Mouse (Mus musculus) kidney, adult 8-10 months (tissue): ENCODE data around the gene Phf21a.
A peak's percentile ranks its signal among the peaks of the same experiment; 100 is the strongest.

Experiments used
- DNase-seq, 2 experiments: peaks; one replicate each; pipeline ENCODE4 v3.0.0; 2022

The Phf21a gene

DNA sequence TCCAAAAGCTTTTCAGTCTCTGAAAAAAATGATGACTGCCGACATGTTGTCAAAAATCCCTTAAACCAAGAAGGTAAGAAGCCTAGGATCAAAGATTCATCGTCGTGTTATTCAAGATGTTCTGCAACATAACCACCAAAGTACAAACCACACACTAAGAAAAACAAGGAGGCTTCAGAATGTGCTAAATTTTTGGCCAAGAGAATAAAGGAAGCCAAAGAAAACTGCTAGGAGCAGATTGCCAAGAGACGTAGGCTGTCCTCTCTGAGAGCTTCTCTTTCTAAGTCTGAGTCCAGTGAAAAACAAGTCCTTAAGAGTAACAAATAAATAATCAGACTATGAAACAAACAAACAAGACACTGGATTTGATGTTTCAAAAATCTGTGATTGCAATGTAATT is 219.6 kb downstream of the Phf21a start:
- no peak for DNase-seq

DNA sequence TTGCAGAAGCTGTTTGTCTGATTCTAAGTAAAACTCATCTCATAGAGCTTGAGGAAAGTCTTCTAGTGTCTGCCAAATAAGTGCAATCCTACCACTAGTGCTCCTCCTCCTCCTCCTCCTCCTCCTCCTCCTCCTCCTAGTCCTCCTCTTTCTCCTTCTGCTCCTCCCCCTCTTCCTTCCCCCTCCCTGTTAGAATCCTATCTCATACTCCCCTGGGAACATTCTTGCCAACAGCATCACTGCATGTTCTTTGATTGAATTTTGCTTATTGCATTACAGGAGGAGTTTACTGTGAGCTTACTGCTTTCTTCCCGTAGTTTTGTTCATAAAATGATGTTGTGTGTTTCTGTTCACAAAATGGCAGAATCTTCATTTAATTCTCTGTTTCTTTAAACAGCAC is 221.1 kb downstream of the Phf21a start:
- no peak for DNase-seq

DNA sequence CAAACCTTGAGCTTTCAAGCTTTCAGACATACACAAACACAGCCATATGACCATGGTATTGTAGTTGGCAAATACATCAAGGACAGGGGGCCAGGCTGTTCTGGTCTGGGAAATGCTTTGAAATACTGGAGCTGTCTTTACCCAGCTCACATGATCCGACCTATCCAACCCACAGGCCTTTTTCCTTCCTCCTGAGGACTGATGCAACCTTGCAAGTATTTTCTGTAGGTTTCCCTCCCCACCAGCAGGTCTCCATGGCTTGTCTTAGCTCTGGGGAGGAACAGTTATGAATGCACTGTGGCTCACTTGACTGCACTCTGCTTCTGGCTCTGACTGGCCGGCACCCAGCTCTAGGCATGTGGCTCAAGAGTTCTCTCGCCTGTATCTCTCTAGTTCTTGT is 223.7 kb downstream of the Phf21a start:
- no peak for DNase-seq

DNA sequence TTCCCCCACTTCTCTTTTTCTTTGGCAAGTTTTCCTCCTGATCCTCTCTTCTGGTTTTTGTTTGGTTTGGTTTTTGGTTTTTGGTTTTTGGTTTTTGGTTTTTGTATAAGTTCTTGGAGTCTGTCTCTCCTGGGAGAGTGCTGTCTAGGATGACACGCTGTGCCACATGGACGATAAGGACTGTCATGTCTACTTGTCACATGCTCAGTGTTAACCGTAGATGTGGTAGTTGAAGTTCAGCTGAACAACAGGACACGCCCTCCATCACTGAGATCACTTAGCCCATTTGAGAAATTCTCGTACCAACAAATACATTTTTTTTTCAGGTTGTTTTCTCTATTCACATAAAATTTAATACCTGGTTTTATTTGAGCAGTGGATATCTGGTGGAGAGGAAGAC is 224.3 kb downstream of the Phf21a start:
- no peak for DNase-seq

DNA sequence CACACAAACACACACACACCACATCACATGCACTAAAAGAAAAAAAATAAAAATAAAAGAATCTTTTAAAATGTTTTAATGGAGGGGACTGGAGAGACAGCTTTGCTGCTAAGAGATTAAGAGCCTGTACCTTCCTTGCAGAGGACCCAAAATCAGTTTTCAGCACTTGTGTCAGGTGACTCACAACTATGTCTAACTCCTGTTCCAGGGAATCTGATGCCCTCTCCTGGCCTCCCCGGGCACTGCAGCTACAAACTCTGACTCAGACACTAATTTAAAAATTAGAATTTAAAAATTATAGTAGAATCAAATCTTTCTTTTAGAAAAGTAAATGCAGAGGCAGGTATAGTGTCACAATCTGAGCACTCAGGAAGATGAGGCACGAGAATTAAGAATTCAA is 229.8 kb downstream of the Phf21a start:
- peak in 1 of 2 experiments; percentile 31 for DNase-seq

DNA sequence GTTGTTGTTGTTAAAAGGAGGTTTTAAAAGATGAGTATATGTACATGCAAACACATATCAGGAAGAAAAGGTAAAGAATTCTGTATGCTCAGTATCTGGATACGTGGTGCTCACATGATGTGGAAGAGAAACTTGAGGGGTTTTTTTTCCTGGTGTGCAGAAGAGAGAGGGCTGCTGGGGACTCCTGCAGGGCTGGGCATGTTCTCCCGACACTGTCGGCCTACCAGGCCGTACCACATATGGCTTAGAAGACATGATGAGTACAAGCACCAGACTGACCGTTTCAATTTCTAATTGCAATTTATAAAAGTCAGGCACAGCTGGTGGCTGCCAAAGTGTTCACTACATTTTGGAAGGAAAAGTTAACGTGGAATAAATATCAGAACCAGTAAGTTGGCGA is 232.8 kb downstream of the Phf21a start:
- no peak for DNase-seq

DNA sequence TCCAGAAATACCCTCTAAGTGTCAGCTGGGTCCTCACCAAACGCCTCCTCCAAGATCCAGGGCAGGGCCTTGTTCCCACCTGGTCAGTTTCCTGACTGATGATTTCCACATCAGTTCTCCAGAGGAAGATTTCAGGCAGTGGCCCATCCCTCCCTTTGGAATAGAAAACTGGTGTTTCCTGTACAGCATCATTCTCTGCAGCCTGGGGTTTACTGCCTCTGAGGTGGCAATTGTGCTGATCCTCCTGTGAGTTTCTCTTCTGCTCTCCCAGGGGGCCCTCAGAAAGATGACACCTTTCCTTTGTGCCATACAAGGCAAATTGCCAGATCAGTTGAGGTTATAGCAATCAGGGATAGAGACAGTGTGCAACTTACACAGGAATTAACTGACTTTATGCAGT is 233.3 kb downstream of the Phf21a start:
- DNase-seq, result no peak

DNA sequence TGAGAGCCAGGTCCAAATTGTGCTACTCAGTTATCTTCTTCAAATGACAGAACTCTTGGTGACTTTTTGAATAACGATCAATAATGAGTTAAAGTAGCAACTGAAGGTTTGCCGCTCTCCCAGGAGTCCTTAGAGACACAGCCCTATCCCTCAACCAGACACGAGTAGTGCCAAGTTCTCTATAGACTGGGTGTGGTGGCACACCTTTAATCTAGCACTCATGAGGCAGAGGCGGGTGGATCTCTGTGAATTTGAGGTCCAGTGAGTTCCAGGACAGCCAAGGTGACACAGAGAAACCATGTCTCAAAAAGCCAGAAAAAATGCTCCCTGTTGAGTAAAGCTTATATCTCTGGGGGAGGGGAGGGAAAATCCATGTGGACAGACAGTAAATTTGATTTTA is 234.7 kb downstream of the Phf21a start:
- DNase-seq, result no peak

DNA sequence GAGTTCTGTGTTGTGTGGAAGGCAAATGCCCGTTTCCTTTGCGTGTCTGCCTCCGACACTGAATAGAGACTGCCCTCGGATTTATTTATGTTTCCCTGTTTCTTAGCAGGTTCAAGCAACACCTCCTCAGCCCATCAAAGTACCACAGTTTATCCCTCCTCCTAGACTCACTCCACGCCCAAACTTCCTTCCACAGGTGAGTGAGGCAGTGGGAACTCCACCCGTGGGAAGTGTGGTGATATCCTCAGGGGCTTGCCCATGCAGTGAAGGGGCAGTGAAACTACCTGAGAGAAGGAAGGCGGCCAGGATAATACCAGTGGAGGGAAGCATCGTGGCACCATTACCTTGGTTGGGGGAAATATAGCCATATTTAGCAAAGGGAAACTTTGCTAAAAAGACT is 235.3 kb downstream of the Phf21a start:
- DNase-seq, result no peak

DNA sequence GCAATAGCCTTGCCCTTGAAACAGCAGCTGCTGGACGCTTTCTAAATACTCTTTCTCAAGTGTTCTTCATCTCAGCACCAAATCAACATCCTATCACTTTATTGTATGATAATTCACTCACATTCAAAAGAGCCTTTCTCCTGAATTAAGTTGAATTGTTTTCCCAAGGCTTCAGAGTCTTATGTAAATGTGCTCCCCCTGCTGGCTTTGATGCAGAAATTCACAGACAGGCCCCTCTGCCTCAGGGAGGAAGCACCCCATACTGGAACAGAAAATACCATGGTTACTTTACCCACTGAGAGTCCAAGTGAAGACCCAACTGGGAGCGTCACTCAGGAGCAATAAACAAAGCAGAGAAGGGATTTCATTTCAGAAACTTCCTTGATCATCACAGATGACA is 237.9 kb downstream of the Phf21a start:
- DNase-seq, result peak in 1 of 2 experiments; percentile 22

DNA sequence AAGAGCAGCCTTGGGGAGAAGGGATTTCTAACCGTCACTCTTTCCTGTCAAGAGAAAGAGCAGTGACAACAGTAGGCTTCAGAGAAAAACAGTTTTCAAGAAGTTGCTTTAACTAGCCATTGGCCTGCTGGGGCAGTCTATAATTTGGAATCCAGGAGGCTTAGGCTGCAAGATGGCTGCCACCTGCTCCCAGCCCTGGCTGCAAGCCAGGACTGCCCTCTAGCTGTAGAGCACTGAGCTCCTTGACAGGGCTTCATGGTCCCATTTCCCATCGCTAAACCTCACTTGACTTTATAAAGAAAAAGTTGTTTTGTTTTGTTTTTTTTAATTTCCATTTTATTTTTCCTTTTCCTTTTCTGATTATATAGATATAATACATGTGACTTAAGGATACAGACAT is 238.5 kb downstream of the Phf21a start:
- no peak for DNase-seq

DNA sequence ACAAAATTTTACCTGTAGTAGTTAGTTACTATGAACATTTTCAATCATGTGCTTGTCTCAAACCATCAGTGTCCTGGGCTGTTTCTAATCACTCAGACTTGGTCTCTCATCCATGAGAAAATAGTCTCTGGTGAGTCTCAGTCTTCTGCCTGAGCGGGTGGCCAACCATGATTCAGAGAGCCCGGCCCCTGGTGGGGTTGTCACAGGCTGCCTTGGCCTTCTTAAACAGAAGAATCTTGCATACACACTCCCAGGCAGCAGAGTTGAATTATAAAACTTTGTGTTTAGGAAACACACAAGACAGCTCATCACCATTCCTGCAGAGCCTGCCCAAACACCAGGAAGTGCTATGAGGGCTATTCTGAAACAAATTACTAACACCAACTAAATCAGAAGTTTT is 239.0 kb downstream of the Phf21a start:
- no peak for DNase-seq

DNA sequence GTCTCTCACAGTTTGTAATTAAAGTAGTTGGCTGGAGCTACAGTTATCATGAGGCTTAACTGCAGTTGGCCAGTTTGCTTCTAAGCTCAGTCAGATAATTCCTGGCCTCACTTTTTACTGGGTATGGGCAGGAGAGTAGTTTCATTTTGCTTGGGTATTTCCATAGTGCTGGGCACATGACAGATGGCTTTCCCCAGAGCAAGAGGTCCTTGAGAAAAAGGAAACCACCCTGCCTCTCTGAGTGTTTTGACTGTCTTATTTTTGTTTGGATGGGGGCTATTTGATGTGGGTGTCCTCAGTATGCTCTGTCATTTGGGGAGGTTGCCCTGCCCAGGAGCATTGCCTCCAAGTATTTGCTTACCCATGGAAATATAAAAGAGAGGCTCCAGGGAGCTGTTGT is 249.5 kb downstream of the Phf21a start:
- DNase-seq, result no peak

DNA sequence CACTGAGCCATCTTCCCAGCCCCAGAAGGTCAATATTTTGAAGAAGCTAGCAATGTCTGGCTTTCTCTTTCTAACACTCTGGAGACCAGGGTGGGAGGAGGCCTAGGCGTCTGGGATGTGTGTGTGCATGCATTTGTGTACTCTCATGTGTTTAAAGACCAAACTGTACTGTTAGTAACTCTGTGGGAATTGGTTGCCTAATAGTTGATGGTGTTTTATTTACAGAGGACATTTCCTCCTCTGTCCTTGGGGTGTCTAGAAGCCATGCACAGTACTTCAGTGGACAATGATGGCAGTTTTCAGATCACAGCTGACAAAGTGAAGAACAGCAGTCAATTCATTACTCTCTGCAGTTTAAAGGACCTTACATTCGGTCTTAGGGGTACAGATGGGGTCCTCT is 254.3 kb downstream of the Phf21a start:
- DNase-seq, result no peak

DNA sequence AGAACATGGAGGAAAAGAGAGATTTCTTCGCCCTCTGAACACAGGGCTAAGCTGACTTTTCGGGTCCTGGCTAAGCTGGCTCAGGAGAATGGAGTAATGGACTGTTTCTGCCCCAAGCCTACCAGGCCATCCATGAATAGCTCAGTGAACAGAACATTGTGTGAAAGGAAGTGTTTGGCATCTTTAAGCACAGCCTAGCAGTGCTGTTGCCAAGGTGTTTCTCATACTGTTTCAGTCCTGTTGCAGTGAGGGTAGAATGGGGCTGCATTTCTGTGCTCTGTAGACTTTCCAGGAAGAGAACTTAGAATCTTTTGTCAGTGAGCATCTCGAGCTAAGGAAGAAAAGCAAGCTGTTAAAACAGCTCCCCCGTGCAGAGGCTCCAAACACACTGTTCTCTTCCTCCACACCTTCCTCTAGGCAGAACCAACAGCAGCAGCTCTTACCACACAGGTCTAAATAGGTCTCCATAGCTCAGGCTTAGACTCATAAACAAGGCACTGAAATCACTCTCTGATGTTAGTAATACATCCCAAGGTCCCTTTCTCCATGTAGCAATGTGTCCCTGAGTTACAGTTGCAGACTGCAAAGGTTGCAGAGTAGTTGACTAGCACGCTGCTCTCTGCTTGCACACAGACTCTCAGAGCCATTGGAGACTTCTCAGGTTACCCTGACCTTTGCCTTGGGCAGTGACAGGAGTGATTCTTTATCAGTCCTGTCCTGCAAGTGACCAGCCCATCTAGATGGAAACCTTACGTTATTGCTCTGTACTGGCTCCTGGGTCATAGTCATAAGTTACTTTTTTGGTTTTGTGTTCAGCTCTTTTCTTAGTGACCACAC is 256.9 kb downstream of the Phf21a start:
- DNase-seq, result no peak

DNA sequence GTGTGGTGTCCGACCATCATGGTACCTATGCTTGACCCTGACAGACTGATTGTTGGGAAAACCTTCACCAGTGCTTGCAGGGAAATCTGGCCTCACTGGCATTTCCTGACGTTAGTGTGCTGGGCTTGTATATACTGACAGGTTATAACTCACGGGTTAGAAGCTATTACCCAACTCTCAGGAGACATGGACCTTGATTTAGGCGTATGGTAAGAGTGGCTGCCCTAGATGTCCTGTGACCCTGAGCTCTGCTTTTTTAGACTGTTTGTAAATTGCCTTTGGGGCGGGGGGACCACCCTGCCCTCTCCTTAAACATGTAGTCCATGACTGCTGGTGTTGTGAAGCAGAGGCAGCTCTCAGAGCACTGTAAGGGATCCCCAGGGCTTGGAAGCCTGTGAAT is 257.8 kb downstream of the Phf21a start:
- no peak for DNase-seq

DNA sequence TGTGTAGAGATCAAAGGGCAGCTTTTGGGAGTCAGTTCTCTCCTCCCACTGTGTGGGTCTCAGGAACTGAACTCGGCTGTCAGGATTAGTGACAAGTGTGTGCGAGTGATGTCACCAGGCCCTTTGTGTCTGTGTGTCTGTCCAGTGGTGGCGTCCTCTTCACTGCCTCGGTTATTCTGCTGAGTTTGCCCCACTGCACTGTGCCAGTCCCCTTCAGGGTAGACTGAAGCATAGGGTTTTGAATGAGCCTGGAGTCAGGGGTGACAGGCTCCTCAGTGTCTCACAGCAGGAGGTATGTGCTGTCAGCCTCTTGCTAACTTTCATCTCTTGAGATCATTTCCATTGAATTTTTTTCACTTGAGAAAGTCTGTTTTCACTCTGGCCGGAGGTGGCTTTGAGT is 260.5 kb downstream of the Phf21a start:
- DNase-seq, result no peak

DNA sequence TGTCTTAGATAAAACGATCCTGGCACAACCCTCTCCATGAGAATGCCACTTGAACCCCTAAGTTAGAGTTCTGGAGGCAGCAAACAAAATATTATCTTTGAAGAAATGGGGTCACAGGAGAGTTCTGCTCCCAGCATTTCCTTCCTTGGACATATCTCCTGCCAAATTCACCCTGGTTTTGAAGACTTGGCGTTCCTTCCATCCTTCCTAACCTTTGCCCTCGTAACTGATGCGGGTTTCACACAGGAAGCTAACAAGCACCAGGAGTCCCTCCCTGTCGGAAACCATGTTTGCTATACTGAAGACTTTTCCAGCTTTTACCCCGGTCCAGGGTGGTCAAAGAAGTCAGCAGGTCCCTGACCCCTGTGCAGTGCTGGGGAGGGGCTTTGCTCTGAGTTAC is 261.3 kb downstream of the Phf21a start:
- no peak for DNase-seq

DNA sequence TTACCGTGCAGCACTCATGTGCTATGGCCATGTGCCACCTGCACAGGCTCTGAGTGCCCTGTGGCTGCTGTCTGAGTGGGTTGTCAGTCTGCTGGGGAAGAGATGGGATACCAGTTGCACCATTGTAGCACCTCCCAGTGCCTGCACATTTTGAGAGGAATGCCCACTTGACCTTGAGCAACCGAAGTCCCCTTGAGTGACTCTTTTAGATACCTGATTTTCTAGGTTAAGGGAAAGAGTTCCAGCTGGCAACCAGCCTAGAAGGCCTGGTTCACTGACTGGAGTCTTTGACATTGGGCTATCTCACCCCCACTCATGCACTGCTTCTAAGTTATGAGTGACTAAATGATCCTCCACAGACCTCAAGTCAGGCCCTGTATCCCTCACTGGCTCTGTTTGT is 266.4 kb downstream of the Phf21a start:
- peak; percentile 76 to 77 for DNase-seq

DNA sequence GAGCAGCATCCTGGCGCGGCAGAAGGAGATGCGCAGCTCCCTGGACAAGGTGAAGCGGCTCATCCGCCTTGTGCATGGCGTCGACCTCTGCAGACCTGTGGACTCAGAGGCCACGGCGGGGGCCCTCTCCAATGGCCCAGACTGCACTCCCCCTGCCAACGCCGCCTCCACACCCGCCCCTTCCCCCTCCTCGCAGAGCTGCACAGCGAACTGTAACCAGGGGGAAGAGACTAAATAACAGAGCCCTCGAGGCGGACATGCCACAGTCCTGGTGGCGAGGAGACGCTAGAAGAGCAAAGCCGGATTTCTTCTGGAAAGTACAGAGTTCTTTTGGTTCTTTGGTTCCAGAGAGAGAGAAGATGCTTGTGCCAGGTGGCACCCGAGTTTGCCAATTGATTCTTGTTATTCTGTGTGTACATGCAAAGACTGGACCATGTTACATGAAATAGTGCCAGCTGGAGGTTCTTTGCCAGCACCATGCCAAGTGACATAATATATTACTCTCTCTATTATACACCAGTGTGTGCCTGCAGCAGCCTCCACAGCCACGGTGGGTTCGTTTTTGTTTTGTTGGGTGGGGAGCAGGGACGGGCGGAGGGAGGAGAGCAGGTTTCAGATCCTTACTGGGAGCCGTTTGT is 267.4 kb downstream of the Phf21a start:
- no peak for DNase-seq

DNA sequence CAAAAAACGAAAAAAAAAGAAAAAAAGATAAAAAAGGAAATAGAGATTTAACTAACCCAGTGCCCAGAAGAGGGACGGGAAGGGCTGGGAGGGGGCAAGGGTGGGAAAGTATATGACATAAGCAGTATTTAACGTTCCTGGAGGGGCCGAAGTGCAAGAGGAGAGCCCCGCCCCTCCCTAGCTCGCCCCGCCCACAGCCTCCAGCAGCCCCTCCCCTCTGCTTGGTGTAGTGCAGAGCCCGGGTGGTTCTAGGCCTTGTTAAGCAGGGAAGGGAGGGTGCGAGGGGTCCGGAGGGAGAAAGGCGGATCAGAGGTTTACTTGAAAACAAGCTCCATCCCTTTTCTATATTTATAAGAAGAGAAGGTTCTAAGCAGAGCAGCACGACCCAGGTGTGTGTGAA is 268.0 kb downstream of the Phf21a start:
- no peak for DNase-seq

DNA sequence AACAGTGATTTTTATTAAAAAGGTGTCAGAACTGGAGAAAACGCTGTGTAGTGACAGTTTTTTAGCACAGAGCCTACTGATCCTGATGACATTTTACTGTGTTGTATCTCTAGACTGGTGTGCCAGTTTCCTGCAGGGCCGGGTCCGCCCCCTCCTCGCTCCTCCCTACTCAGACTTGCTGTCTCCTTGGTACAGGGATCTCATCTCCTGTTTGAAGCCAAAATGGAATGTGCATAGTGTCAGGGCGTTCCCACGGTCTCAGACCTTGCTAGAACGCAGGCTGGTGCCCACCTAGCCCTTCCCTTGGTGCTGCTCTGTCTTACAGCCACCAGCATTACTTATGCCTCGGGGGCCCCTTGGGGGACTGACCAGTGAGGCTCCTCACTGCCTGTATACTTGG is 268.9 kb downstream of the Phf21a start:
- peak in 1 of 2 experiments; percentile 1 for DNase-seq

DNA sequence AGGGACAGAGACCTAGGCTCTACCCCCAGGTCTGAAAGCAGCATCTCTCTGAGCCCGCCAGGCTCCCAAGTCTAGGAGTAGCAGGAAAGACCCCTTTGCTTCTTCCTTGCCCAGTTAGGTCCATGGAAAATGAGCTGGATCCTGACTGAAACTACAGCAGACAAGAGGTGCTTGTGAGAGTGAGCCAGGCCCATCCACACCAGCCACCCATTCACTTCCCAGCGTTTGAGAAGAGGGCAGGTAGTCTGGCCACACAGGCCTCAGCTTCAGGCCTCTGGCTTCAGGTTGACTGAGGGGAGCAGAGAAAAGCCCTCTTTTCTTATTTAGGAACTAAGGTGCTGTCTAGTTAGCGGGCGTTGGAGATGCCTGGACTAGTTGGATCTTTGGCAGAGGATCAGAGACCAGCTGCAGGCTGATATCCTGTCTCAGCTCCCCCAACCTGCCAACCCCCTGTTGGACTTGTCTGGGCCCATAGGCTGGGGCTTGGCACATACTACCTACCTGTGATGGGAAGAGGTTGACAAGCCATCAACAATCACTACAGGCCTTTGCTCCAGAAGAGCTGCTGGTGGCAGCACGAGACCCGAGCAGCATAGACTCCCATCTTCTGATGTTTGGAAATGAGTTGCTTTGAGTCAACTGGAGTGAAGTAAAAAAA is 269.8 kb downstream of the Phf21a start:
- DNase-seq, result no peak

DNA sequence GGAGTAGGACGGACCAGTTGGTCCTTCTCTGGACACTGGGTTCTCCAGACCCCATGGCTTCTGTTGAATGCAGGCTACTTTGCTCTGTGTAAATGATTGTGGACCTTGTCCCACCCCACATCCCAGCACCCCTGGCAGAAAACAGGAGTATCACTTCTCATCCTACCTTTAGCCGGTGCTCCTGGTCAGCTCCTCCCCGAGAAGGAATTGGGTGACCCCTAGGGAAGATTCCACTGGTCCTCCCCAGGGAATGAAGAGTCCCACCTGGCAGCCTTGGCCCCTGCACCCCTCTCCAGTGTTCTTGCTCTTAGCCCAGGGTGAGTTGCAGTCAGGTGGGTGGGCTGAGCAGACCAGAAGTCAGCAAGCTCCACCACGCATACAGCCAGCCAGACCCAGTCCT is 271.2 kb downstream of the Phf21a start:
- DNase-seq, result no peak
